Mouse (Mus musculus) ES-Bruce4 (cell line): ENCODE data around the gene Lcmt1.

Experiments used
- CTCF ChIP-seq: IDR thresholded peaks from one replicate; pipeline ENCODE4 v1.8.1; 2011; ENCODE audit warnings: low read depth, low read length
- EP300 ChIP-seq: IDR thresholded peaks from 2 replicates; pipeline ENCODE4 v1.6.1; 2011; ENCODE audit warnings: low read depth, low read length; ENCODE audit not compliant: insufficient read depth
- POLR2A ChIP-seq: IDR thresholded peaks from one replicate; pipeline ENCODE4 v1.8.1; 2011; ENCODE audit warnings: low read length; ENCODE audit not compliant: insufficient read depth

GRCm38 (mm10) chr7:123399286-123399685 is 29.7 kb downstream of the Lcmt1 start:
- TF ChIP-seq POLR2A = no peak
- TF ChIP-seq CTCF = no peak
- TF ChIP-seq EP300 = no peak
